Mouse (Mus musculus) spleen, adult 12 weeks (tissue): Measurements from ENCODE around the gene Dlgap1.

Experiments used
- DNase-seq: peaks from one replicate; pipeline ENCODE4 v3.0.0; 2022; ENCODE audit warnings: low spot score

Gene Dlgap1

GRCm38 (mm10) chr17:70762001-70762400, 793.1 kb downstream of the Dlgap1 start:
- no peak for DNase-seq

GRCm38 (mm10) chr17:70762634-70763033, 793.8 kb downstream of the Dlgap1 start:
- no peak for DNase-seq

GRCm38 (mm10) chr17:70765337-70765736, 796.5 kb downstream of the Dlgap1 start:
- no peak for DNase-seq

- no peak for DNase-seq
Measured at GRCm38 (mm10) chr17:70765976-70766375, 797.1 kb downstream of the Dlgap1 start.

GRCm38 (mm10) chr17:70772120-70772899, 803.4 kb downstream of the Dlgap1 start:
- DNase-seq, result no peak

GRCm38 (mm10) chr17:70779770-70780169, 810.9 kb downstream of the Dlgap1 start:
- DNase-seq, result no peak

GRCm38 (mm10) chr17:70780726-70781689, 812.1 kb downstream of the Dlgap1 start:
- no peak for DNase-seq

GRCm38 (mm10) chr17:70783273-70783672, 814.4 kb downstream of the Dlgap1 start:
- DNase-seq, result no peak

DNA sequence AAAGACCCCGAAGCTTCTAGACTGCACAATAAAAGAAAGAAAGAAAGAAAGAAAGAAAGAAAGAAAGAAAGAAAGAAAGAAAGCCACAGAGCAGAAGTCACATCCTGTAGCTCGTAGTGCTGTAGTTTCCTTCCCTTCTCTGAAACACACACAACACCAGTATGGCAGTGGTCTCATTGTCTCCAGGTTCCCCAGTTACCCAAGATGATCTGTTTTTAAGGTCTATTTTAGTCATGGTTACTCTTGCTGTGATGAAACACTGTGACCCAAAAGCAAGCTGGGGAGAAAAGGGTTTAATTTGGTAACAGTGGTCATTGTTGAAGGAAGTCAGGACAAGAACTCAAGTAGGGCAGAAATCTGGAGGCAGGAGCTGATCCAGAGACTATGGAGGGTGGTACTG, 818.5 kb downstream of the Dlgap1 start:
- no peak for DNase-seq

DNA sequence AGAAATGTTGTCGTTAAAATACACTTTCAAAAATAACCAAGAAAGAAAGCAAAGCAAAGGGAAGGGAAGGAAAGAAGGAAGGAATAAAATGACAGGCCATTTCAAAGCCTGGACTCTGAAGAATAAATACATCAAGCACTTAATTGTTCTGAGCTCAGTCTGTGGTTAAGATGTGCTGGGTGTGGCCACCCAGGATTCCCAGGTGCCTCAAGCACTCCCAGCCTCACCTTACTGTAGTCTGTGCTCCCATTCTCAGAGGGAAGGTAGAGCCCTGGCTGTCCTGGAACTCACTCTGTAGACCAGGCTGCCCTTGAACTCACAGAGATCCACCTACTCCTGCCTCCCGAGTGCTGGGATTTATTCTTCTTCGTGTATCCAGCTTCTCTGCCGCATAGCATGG, 821.9 kb downstream of the Dlgap1 start:
- DNase-seq, result no peak

GRCm38 (mm10) chr17:70791596-70792275, 822.9 kb downstream of the Dlgap1 start:
- no peak for DNase-seq

- no peak for DNase-seq
Measured at GRCm38 (mm10) chr17:70794291-70794690, 825.4 kb downstream of the Dlgap1 start.

DNA sequence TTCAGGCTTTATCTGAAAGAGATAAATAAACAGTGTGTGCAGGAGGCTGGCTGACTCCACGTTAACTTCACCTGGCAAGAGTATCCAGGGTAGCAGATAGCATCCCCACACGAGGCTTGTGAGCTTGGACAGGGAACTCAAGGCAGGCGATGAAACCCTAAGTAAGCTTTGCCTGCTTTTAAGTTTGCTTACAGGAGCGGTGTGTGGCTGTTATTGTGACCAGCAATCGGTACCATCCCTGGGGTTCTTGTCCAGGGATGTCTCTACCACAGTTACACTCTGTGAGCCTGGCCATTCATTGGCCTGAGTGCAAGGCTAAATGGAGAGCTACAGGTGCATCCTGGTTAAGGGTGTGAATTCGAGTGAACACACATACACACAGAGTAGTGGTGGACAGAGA, 825.8 kb downstream of the Dlgap1 start:
- DNase-seq, result no peak

GRCm38 (mm10) chr17:70795196-70795595, 826.3 kb downstream of the Dlgap1 start:
- DNase-seq, result no peak

- no peak for DNase-seq
Measured at GRCm38 (mm10) chr17:70796940-70797772, 828.3 kb downstream of the Dlgap1 start.

DNA sequence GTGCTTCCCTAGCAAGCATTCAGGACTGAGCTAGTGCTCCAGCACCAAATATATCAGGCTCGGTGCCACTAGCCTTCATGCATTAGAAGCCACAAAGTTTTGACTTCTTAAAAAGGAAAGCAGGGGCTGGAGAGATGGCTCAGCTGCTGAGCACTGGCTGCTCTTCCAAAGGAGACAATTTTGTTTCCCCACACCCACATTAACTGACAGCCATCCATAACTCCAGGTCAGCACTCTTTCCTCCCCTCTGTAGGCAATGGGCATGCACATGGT, 828.8 kb downstream of the Dlgap1 start:
- DNase-seq, result no peak

DNA sequence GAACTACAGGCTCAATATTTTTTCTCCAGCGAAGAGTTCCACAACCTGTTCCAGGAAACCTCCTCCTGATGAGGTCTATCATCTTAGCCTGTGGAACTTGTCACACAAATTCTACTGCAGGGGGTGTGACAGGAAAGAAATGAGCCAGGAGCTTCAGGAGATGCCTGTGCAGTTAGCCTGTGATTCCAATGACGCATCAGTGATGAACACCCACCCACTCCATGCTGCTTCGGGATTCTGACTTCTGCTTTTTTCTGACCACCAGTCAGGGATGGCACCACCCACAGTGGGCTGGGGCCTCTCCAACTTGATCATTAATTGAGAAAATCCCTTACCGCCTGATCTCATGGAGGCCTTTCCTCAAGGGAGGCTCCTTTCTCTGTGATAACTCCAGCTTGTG, 830.4 kb downstream of the Dlgap1 start:
- DNase-seq, result no peak

GRCm38 (mm10) chr17:70802022-70802421, 833.1 kb downstream of the Dlgap1 start:
- DNase-seq, result no peak

DNA sequence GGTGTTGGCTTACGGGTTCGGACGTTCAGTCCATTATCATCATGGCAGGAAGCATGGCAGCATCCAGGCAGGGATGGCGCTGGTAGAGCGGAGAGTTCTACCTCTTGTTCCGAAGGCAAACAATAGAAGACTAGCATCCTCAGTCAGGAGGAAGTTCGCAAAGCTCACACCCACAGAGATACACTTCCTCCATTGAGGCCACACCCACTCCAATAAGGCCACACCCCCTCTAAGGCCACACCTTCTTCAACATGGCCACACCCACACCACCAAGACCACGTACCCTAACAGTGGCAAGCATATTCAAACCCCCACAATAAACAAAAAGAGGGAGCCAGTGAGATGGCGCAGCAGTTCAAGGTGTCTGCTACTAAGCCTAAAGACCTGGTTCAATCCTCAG, 837.0 kb downstream of the Dlgap1 start:
- no peak for DNase-seq

GRCm38 (mm10) chr17:70806600-70806999, 837.7 kb downstream of the Dlgap1 start:
- DNase-seq, result no peak

DNA sequence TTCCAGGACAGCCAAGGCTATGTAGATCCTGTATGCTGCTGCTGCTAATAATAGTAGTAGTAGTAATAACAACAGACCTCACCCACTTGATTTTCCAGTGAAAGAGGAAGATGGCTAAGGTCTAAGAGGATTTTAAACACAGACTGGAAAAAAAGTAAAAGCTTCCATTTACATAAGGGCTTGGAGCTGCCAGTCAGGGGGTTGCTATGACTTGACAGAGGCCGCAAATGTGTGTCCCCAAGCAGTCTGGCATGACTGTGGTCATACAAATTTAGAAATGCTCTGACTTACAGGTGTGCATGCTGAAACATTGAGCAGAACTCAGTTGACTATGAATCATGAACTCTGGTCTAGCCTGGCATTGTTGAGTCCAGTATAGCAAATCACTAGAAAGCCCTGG, 839.0 kb downstream of the Dlgap1 start:
- DNase-seq, result no peak

GRCm38 (mm10) chr17:70808837-70809236, 840.0 kb downstream of the Dlgap1 start:
- DNase-seq, result no peak
